Mouse (Mus musculus): Measurements from ENCODE around the gene S1pr3. TPM values are rescaled to one million over a fixed set of nuclear protein-coding genes. Genes with fewer than 3 reads are reported as not detected.

The S1pr3 gene
- polyA plus RNA-seq, 1 experiment from 2014 or later, result 15.5 TPM

DNA sequence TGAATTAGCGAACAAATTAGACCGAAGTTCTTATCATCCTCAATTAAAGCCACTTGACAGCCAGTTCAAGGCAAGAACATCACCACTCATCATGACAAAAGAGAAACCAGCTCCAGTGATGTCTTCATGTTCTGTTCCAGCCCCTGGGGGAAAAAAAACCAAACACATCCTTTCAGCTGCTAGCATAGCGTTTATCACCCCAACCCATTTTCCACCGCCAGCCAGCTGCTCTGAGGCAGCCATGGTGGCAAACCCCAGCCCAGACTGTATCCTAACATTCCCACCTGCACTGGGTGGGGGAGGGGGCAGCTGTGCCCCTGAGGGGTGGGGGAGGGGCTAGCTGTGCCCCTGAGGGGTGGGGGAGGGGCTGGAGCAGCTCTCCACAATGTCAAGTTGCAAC, 30.3 kb upstream of the S1pr3 start:
- no peak for ATAC-seq (replicated peaks; ENCODE audit: low FRiP score)
- Histone ChIP-seq H3K4me2 (peak overlapping the region; percentile 38), H3K9ac (ENCODE audit: low read depth, low read length) (no peak overlapping the region), H3K9me3 (ENCODE audit: control insufficient read depth, low read length) (no peaks in the 10 kb centered on the region), H3K27ac (ENCODE audit: low read depth, low read length) (no peak overlapping the region), H3K4me1 (replicated peaks; ENCODE audit: control insufficient read depth, insufficient read depth, low read length) (peaks cover 9% of the 10 kb centered on the region), H3K27me3 (replicated peaks; ENCODE audit: control insufficient read depth, insufficient read depth, low read length) (no peaks in the 10 kb centered on the region), H3K4me3 (ENCODE audit: low read depth, low read length) (no peak overlapping the region), H3K36me3 (ENCODE audit: control insufficient read depth, insufficient read depth, low read length) (no peaks in the 10 kb centered on the region)
- WGBS, result 16% methylated on average over 4 of the region's 4 CpGs
- no peak for DNase-seq (ENCODE audit: low spot score)

DNA sequence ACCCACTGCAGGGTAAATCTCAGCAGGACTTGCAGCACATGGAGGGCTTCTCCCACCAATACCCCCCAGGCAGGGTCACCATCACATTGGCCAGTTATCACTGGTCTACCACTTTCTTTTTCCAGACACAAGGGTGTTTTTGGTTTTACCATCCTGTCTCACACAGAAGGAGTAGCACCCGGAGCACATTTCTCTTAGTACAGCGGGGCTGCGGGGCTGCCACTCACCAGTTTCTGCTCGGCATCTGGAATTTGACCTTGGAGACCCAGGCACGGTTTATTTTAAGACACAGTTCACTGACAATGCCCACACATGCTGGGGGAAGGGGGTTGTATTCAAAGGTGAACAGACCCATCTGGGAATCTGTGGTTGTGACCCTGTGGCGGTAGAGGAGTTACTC, 28.8 kb upstream of the S1pr3 start:
- H3K4me2 ChIP-seq, result no peak overlapping the region
- H3K9ac ChIP-seq (ENCODE audit: low read depth, low read length), result no peak overlapping the region
- WGBS, result 34% methylated on average over 6 of the region's 6 CpGs
- no peak overlapping the region for H3K27ac ChIP-seq (ENCODE audit: low read depth, low read length)
- H3K4me1 ChIP-seq (replicated peaks; ENCODE audit: control insufficient read depth, insufficient read depth, low read length), result peaks cover 9% of the 10 kb centered on the region
- H3K27me3 ChIP-seq (replicated peaks; ENCODE audit: control insufficient read depth, insufficient read depth, low read length), result no peaks in the 10 kb centered on the region
- no peak overlapping the region for H3K4me3 ChIP-seq (ENCODE audit: low read depth, low read length)
- ATAC-seq (replicated peaks; ENCODE audit: low FRiP score) (no peak), DNase-seq (ENCODE audit: low spot score) (no peak)
- no peaks in the 10 kb centered on the region for H3K9me3 ChIP-seq (ENCODE audit: control insufficient read depth, low read length)
- no peaks in the 10 kb centered on the region for H3K36me3 ChIP-seq (ENCODE audit: control insufficient read depth, insufficient read depth, low read length)

DNA sequence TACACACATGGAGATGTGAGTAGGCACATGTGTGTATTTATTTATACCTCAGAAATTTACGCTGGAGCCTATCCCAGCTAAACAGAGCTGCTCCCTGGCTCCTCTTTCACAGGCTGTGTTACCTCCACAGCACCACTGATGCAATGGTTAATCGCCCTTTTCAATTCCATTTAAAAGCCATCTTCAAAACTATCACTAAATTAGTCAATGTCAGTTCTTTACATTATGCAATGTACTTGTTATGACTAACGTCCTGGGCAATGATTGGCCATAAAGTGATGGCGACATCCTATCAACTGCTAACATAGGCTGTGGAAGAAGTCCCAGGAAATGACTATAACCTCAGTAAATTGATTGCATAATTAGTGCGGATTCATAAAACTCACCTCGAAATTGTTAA, 26.9 kb upstream of the S1pr3 start:
- H3K27ac ChIP-seq (ENCODE audit: low read depth, low read length), result no peak overlapping the region
- no peak for DNase-seq (ENCODE audit: low spot score)
- no peak overlapping the region for H3K4me2 ChIP-seq
- H3K27me3 ChIP-seq (replicated peaks; ENCODE audit: control insufficient read depth, insufficient read depth, low read length), result no peaks in the 10 kb centered on the region
- no peaks in the 10 kb centered on the region for H3K9me3 ChIP-seq (ENCODE audit: control insufficient read depth, low read length)
- H3K9ac ChIP-seq (ENCODE audit: low read depth, low read length), result no peak overlapping the region
- H3K4me1 ChIP-seq (replicated peaks; ENCODE audit: control insufficient read depth, insufficient read depth, low read length), result peaks cover 9% of the 10 kb centered on the region
- ATAC-seq (replicated peaks; ENCODE audit: low FRiP score), result no peak
- no peak overlapping the region for H3K4me3 ChIP-seq (ENCODE audit: low read depth, low read length)
- 78% methylated on average over 6 of the region's 6 CpGs for WGBS
- H3K36me3 ChIP-seq (ENCODE audit: control insufficient read depth, insufficient read depth, low read length), result no peaks in the 10 kb centered on the region

DNA sequence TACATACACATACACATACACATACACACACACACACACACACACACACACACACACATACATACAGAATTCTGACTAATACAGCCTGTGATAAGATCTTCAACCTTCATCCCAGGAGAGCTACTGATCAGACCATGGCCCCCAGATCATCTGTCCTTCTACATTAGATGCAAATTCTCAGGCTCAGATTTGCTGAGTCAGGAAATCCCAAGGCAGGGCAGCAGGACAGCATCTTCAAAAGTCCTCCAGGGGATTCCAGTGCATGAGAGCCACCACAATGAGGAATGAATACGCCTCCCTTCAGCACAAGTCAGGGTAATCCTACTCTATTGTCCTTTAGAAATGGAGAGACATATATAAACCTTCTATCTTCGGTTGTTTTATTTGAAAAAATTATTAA, 23.5 kb upstream of the S1pr3 start:
- Histone ChIP-seq H3K27ac (ENCODE audit: low read depth, low read length) (no peak overlapping the region), H3K36me3 (ENCODE audit: control insufficient read depth, insufficient read depth, low read length) (no peaks in the 10 kb centered on the region), H3K4me1 (replicated peaks; ENCODE audit: control insufficient read depth, insufficient read depth, low read length) (no peaks in the 10 kb centered on the region; the same call in none of the 2 replicates), H3K27me3 (replicated peaks; ENCODE audit: control insufficient read depth, insufficient read depth, low read length) (no peaks in the 10 kb centered on the region), H3K4me2 (no peak overlapping the region), H3K9ac (ENCODE audit: low read depth, low read length) (no peak overlapping the region), H3K4me3 (ENCODE audit: low read depth, low read length) (no peak overlapping the region), H3K9me3 (ENCODE audit: control insufficient read depth, low read length) (no peaks in the 10 kb centered on the region)
- DNase-seq (ENCODE audit: low spot score), result no peak
- no peak for ATAC-seq (replicated peaks; ENCODE audit: low FRiP score)
- WGBS, result 81% methylated on average over 2 of the region's 2 CpGs

DNA sequence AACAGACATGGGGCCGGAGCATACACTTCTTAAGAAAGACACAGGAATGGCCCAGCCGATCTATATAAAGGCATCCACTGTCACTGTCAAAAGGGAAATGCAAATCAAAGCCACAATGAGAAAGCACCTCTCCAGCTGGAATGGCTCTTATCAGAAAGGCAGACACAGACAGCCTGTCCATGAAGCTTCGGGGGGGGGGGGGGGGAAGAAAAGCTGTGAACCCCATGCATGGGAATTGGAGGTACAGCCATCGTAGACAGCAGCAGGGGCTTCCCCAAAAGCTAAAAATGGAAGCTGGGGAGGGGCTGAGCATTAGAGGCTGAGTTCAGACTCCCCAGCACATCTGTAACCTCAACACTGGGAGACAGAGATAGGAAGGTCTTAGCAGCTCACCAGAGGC, 20.5 kb upstream of the S1pr3 start:
- Histone ChIP-seq H3K27ac (ENCODE audit: low read depth, low read length) (no peak overlapping the region), H3K9me3 (ENCODE audit: control insufficient read depth, low read length) (no peaks in the 10 kb centered on the region), H3K9ac (ENCODE audit: low read depth, low read length) (no peak overlapping the region), H3K4me2 (no peak overlapping the region), H3K27me3 (replicated peaks; ENCODE audit: control insufficient read depth, insufficient read depth, low read length) (no peaks in the 10 kb centered on the region), H3K4me1 (replicated peaks; ENCODE audit: control insufficient read depth, insufficient read depth, low read length) (no peaks in the 10 kb centered on the region; the same call in 1 of the 2 replicates), H3K4me3 (ENCODE audit: low read depth, low read length) (no peak overlapping the region), H3K36me3 (ENCODE audit: control insufficient read depth, insufficient read depth, low read length) (no peaks in the 10 kb centered on the region)
- DNase-seq (ENCODE audit: low spot score) (no peak), ATAC-seq (replicated peaks; ENCODE audit: low FRiP score) (no peak)
- WGBS, result 31% methylated on average over 4 of the region's 4 CpGs

DNA sequence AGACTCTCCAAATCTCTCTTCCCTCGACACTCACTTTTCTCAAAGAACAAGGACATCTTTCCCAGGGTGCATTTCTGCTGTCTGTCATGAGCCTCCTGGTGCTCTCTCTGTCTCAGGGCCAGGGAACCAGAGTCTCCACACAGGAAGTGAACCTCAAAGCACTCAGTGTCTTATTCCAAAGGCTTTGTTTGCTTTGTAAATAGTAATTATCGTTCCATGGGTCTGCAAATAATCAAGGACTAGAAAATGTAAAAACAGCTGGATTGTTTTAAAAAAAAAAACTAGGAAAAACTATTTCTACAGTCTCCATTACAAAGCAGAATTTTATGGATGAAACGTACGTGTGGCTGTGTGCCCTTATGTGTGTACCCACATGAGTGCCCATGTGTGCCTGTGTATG, 18.0 kb upstream of the S1pr3 start:
- 64% methylated on average over 4 of the region's 4 CpGs for WGBS
- ATAC-seq (replicated peaks; ENCODE audit: low FRiP score) (no peak), DNase-seq (ENCODE audit: low spot score) (no peak)
- H3K4me1 ChIP-seq (replicated peaks; ENCODE audit: control insufficient read depth, insufficient read depth, low read length), result no peaks in the 10 kb centered on the region; the same call in 1 of the 2 replicates
- H3K27me3 ChIP-seq (replicated peaks; ENCODE audit: control insufficient read depth, insufficient read depth, low read length), result no peaks in the 10 kb centered on the region
- no peak overlapping the region for H3K27ac ChIP-seq (ENCODE audit: low read depth, low read length)
- H3K4me2 ChIP-seq, result no peak overlapping the region
- no peak overlapping the region for H3K4me3 ChIP-seq (ENCODE audit: low read depth, low read length)
- H3K36me3 ChIP-seq (ENCODE audit: control insufficient read depth, insufficient read depth, low read length), result no peaks in the 10 kb centered on the region
- H3K9ac ChIP-seq (ENCODE audit: low read depth, low read length), result no peak overlapping the region
- no peaks in the 10 kb centered on the region for H3K9me3 ChIP-seq (ENCODE audit: control insufficient read depth, low read length)

DNA sequence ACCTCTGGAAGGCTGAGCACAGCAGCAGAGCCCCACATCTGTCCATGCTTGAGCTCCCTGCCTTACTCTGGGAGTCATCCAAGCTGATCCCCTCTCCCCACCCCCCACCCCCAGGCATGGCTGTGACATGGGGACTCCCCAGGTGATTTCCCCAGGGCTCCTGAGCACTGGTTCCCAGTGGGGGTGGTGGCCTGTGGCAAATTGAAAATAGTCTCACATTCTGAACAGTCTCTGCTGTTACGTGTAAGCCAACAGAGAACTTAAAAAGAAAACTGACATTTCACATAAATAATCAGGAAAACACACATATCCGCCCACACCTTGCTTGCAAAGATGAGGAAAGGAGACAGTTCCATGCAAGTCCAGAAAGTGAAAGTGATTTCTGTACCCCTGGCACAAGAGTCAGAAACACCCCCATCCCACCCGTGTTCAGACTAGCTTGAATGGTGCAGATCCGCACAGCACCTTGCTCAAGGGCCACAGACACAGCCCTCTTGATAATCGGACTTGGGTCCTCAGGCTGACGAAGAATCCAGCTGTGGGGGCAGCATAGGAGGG, 17.0 kb upstream of the S1pr3 start:
- Histone ChIP-seq H3K9ac (ENCODE audit: low read depth, low read length) (no peak overlapping the region), H3K4me3 (ENCODE audit: low read depth, low read length) (no peak overlapping the region), H3K4me1 (replicated peaks; ENCODE audit: control insufficient read depth, insufficient read depth, low read length) (no peaks in the 10 kb centered on the region; the same call in 1 of the 2 replicates), H3K27me3 (replicated peaks; ENCODE audit: control insufficient read depth, insufficient read depth, low read length) (no peaks in the 10 kb centered on the region), H3K27ac (ENCODE audit: low read depth, low read length) (no peak overlapping the region), H3K4me2 (no peak overlapping the region), H3K36me3 (ENCODE audit: control insufficient read depth, insufficient read depth, low read length) (no peaks in the 10 kb centered on the region), H3K9me3 (ENCODE audit: control insufficient read depth, low read length) (no peaks in the 10 kb centered on the region)
- no peak for ATAC-seq (replicated peaks; ENCODE audit: low FRiP score)
- no peak for DNase-seq (ENCODE audit: low spot score)
- 70% methylated on average over 6 of the region's 6 CpGs for WGBS

DNA sequence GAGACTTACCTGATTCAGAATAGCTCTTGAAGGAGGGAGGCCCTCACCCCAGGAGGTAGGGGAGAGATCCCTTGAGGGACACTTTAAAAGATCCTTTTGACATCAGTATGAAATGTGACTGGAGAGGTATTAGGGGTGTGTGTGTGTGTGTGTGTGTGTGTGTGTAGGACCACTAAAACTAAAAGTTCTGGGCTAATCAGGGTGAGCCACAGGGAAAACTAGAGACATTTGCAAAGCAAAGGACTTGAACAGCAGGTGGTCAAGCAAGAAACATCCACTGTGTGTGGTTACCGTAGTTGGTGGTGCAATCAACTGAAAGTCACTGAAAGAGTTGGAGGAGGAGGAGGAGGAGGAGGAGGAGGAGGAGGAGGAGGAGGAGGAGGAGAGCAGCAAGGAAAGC, 16.2 kb upstream of the S1pr3 start:
- Histone ChIP-seq H3K36me3 (ENCODE audit: control insufficient read depth, insufficient read depth, low read length) (no peaks in the 10 kb centered on the region), H3K27ac (ENCODE audit: low read depth, low read length) (no peak overlapping the region), H3K4me3 (ENCODE audit: low read depth, low read length) (no peak overlapping the region), H3K4me2 (no peak overlapping the region), H3K27me3 (replicated peaks; ENCODE audit: control insufficient read depth, insufficient read depth, low read length) (no peaks in the 10 kb centered on the region), H3K4me1 (replicated peaks; ENCODE audit: control insufficient read depth, insufficient read depth, low read length) (no peaks in the 10 kb centered on the region; the same call in 1 of the 2 replicates), H3K9me3 (ENCODE audit: control insufficient read depth, low read length) (no peaks in the 10 kb centered on the region), H3K9ac (ENCODE audit: low read depth, low read length) (no peak overlapping the region)
- WGBS, result 0% methylated on average over 1 of the region's 1 CpGs
- DNase-seq (ENCODE audit: low spot score) (no peak), ATAC-seq (replicated peaks; ENCODE audit: low FRiP score) (no peak)

DNA sequence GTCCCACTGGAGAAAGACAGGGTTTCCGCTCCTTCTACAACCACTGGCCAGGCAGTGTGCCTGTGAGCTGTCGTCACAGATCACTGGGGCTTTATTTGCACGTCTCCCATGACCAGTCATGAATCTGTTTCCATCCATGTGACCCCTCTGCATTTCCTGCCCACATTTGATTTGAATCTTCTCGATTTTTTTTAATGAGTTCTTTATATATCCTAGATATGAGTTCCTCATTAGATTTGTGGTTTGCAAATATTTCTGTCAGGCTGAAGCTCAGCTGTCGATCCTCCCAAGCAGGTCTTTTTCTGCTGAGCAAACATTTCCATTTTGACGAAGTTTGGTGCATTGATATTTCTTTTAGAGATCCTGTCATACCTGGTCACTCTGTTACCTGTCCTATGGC, 10.6 kb upstream of the S1pr3 start:
- H3K9me3 ChIP-seq (ENCODE audit: control insufficient read depth, low read length), result no peaks in the 10 kb centered on the region
- DNase-seq (ENCODE audit: low spot score) (no peak), ATAC-seq (replicated peaks; ENCODE audit: low FRiP score) (no peak)
- no peaks in the 10 kb centered on the region for H3K36me3 ChIP-seq (ENCODE audit: control insufficient read depth, insufficient read depth, low read length)
- 72% methylated on average over 6 of the region's 6 CpGs for WGBS
- H3K4me3 ChIP-seq (ENCODE audit: low read depth, low read length), result no peak overlapping the region
- no peak overlapping the region for H3K9ac ChIP-seq (ENCODE audit: low read depth, low read length)
- no peak overlapping the region for H3K27ac ChIP-seq (ENCODE audit: low read depth, low read length)
- no peaks in the 10 kb centered on the region for H3K4me1 ChIP-seq (replicated peaks; ENCODE audit: control insufficient read depth, insufficient read depth, low read length)
- no peaks in the 10 kb centered on the region for H3K27me3 ChIP-seq (replicated peaks; ENCODE audit: control insufficient read depth, insufficient read depth, low read length)
- H3K4me2 ChIP-seq, result no peak overlapping the region
